Mouse (Mus musculus) midbrain, embryonic 16.5 days (tissue): ENCODE measurements around the gene Cltb. TPM values are rescaled to one million over a fixed set of nuclear protein-coding genes. Genes with fewer than 3 reads are reported as not detected.

Experiments
- ATAC-seq: fragments of 200-750 bp; cut with Nextera tagmentation; 2 replicates; pipeline ENCODE4 v1.8.0; 2017; ENCODE audit warnings: moderate TSS enrichment
- H3K27ac ChIP-seq: fragments of 300-500 bp; sonication (generic); 2 replicates; pipeline ENCODE4 v1.5.1; 2014; ENCODE audit warnings: mild to moderate bottlenecking, low read length, mixed read lengths
- H3K27me3 ChIP-seq: fragments of 300-500 bp; sonication (generic); 2 replicates; pipeline ENCODE4 v1.6.1; 2014; ENCODE audit warnings: low read depth, low read length, mixed read lengths; ENCODE audit not compliant: control insufficient read depth, insufficient read depth
- H3K36me3 ChIP-seq: fragments of 300-500 bp; sonication (generic); 2 replicates; pipeline ENCODE4 v1.6.1; 2014; ENCODE audit warnings: mild to moderate bottlenecking, low read length, moderate library complexity, mixed read lengths; ENCODE audit not compliant: control insufficient read depth, insufficient read depth
- H3K4me1 ChIP-seq: fragments of 300-500 bp; sonication (generic); 2 replicates; pipeline ENCODE4 v1.6.1; 2014; ENCODE audit warnings: mild to moderate bottlenecking, low read length, mixed read lengths; ENCODE audit not compliant: control insufficient read depth, insufficient read depth
- H3K4me2 ChIP-seq: fragments of 300-500 bp; sonication (generic); 2 replicates; pipeline ENCODE4 v1.6.1; 2014; ENCODE audit warnings: mild to moderate bottlenecking, low read length, mixed read lengths
- H3K4me3 ChIP-seq: fragments of 300-500 bp; sonication (generic); 2 replicates; pipeline ENCODE4 v1.5.1; 2014; ENCODE audit warnings: low read depth, mild to moderate bottlenecking, low read length, moderate library complexity, mixed read lengths
- H3K9ac ChIP-seq: fragments of 300-500 bp; sonication (generic); 2 replicates; pipeline ENCODE4 v1.6.1; 2014; ENCODE audit warnings: low read depth, low read length, mixed read lengths
- H3K9me3 ChIP-seq: fragments of 300-500 bp; sonication (generic); replicated peaks from 2 replicates; pipeline ENCODE4 v1.6.1; 2014; ENCODE audit warnings: mild to moderate bottlenecking, low read length, mixed read lengths; ENCODE audit not compliant: control insufficient read depth, poor library complexity, severe bottlenecking
- WGBS: fragments of 180-500 bp; shearing (Covaris S2); extraction: QIAGEN DNeasy Blood & Tissue Kit; methylation state at CpG from one replicate; pipeline ENCODE4 v1.1.7; 2014; 5-methylcytosine and 5-hydroxymethylcytosine counted together
- polyA plus RNA-seq: library from polyadenylated mRNA; unstranded; fragments of >200 nt; fragmentation: Nextera tagmentation; extraction: Ambion mirVana; gene quantifications from 2 replicates; pipeline ENCODE4 v1.2.1, GENCODE M21; 2015

Cltb gene
- polyA plus RNA-seq, 1 experiment from 2014 or later, result 232 TPM

GRCm38 (mm10) chr13:54589996-54590951 lies 20.9 kb downstream of the Cltb start, which contains the start of the genes Nop16 and Higd2a:
Nop16 (minus strand) TSS chr13:54590090.
Higd2a (plus strand) TSS chr13:54590207.
- H3K36me3 ChIP-seq, result peaks cover under 1% of the 10 kb centered on the region

GRCm38 (mm10) chr13:54589414-54589995 lies 21.6 kb downstream of the Cltb start:
- Histone ChIP-seq H3K4me2 (peak overlapping the region; percentile 58), H3K36me3 (peaks cover 5% of the 10 kb centered on the region; the same call in 1 of the 2 replicates), H3K9me3 (no peaks in the 10 kb centered on the region), H3K4me1 (peaks cover 22% of the 10 kb centered on the region), H3K27ac (0 out of 2 replicates have a peak overlapping the region, but pooled peaks have one; percentile 15), H3K4me3 (peak overlapping the region; percentile 85), H3K9ac (peak overlapping the region; percentile 64), H3K27me3 (no peaks in the 10 kb centered on the region)
- WGBS, result 2% methylated on average over 24 of the region's 24 CpGs
- ATAC-seq, result peak; percentile 49

More at GRCm38 (mm10) chr13:54589996-54590951, 20.9 kb downstream of the Cltb start, which contains the start of the genes Nop16 and Higd2a:
- H3K4me2 ChIP-seq, result peak within 1 kb of the TSS; percentile 66
- under 1% methylated on average over 51 of the region's 51 CpGs for WGBS
- peaks cover 22% of the 10 kb centered on the region for H3K4me1 ChIP-seq
- H3K9ac ChIP-seq, result peak within 1 kb of the TSS; percentile 92
- peak within 1 kb of the TSS; percentile 85 for H3K4me3 ChIP-seq
- H3K27ac ChIP-seq, result peak within 1 kb of the TSS; percentile 93
- peak; percentile 97 for ATAC-seq
- H3K27me3 ChIP-seq, result no peaks in the 10 kb centered on the region
- H3K9me3 ChIP-seq, result no peaks in the 10 kb centered on the region

- H3K27ac ChIP-seq, result no peak overlapping the region
- no peaks in the 10 kb centered on the region for H3K9me3 ChIP-seq
- H3K27me3 ChIP-seq, result no peaks in the 10 kb centered on the region
- H3K4me2 ChIP-seq, result no peak overlapping the region
- peaks cover 23% of the 10 kb centered on the region for H3K36me3 ChIP-seq
- no peak for ATAC-seq
- no peak overlapping the region for H3K9ac ChIP-seq
- H3K4me1 ChIP-seq, result peaks cover 10% of the 10 kb centered on the region
- H3K4me3 ChIP-seq, result no peak overlapping the region
- WGBS, result 94% methylated on average over 11 of the region's 11 CpGs
These were observed 25.3 kb downstream of the Cltb start for GRCm38 (mm10) chr13:54585831-54586230.

- H3K9ac ChIP-seq, result no peak overlapping the region
- 92% methylated on average over 5 of the region's 5 CpGs for WGBS
- H3K27me3 ChIP-seq, result no peaks in the 10 kb centered on the region
- no peak overlapping the region for H3K27ac ChIP-seq
- H3K4me3 ChIP-seq, result no peak overlapping the region
- no peak overlapping the region for H3K4me2 ChIP-seq
- H3K9me3 ChIP-seq, result no peaks in the 10 kb centered on the region
- H3K36me3 ChIP-seq, result peaks cover 29% of the 10 kb centered on the region
- no peaks in the 10 kb centered on the region for H3K4me1 ChIP-seq
- no peak for ATAC-seq
These were observed 28.3 kb downstream of the Cltb start for GRCm38 (mm10) chr13:54582860-54583259.

GRCm38 (mm10) chr13:54582126-54582525 lies 29.0 kb downstream of the Cltb start:
- Histone ChIP-seq H3K4me3 (no peak overlapping the region), H3K9ac (no peak overlapping the region), H3K4me2 (no peak overlapping the region), H3K36me3 (peaks cover 31% of the 10 kb centered on the region), H3K27ac (no peak overlapping the region), H3K27me3 (no peaks in the 10 kb centered on the region), H3K9me3 (no peaks in the 10 kb centered on the region), H3K4me1 (no peaks in the 10 kb centered on the region)
- ATAC-seq, result no peak
- 68% methylated on average over 10 of the region's 10 CpGs for WGBS

DNA sequence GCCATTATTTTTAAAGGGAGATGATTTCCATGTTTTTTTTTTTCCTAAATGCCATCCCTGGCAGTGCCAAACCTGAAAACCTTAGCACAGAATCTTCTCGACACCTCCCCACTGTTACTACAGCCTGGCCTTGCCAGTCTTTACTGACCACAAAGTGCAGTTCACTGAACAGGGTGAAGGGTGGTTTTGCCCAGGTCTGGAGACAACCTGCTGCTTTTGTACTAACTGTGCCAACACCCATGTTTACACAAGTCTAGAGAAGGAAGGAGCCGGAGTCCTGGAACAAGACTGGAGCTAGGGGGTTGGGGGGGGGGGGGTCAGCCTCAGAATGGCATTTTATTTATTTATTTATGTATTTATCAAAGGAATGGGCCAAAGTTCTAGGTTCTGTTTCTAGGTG lies 29.8 kb downstream of the Cltb start:
- H3K27ac ChIP-seq, result no peak overlapping the region
- H3K9me3 ChIP-seq, result no peaks in the 10 kb centered on the region
- ATAC-seq, result no peak
- H3K27me3 ChIP-seq, result no peaks in the 10 kb centered on the region
- H3K36me3 ChIP-seq, result peaks cover 31% of the 10 kb centered on the region
- H3K4me2 ChIP-seq, result no peak overlapping the region
- no peak overlapping the region for H3K4me3 ChIP-seq
- no peak overlapping the region for H3K9ac ChIP-seq
- H3K4me1 ChIP-seq, result peaks cover 6% of the 10 kb centered on the region
- 78% methylated on average over 2 of the region's 2 CpGs for WGBS

GRCm38 (mm10) chr13:54577652-54578507 lies 33.3 kb downstream of the Cltb start:
- peaks cover 19% of the 10 kb centered on the region for H3K4me1 ChIP-seq
- H3K36me3 ChIP-seq, result peaks cover 21% of the 10 kb centered on the region
- H3K4me2 ChIP-seq, result no peak overlapping the region; the same call in 1 of the 2 replicates
- 82% methylated on average over 21 of the region's 21 CpGs for WGBS
- 0 out of 2 replicates have a peak, but pooled peaks cover 4% of the 10 kb centered on the region for H3K27me3 ChIP-seq
- H3K9ac ChIP-seq, result no peak overlapping the region
- H3K27ac ChIP-seq, result no peak overlapping the region
- no peak overlapping the region for H3K4me3 ChIP-seq
- no peaks in the 10 kb centered on the region for H3K9me3 ChIP-seq
- ATAC-seq, result no peak

GRCm38 (mm10) chr13:54575489-54575888 lies 35.7 kb downstream of the Cltb start:
- peak overlapping the region; percentile 93 for H3K9ac ChIP-seq
- no peak; the same call in 1 of the 2 replicates for ATAC-seq
- 0 out of 2 replicates have a peak, but pooled peaks cover 4% of the 10 kb centered on the region for H3K27me3 ChIP-seq
- 2% methylated on average over 19 of the region's 19 CpGs for WGBS
- H3K9me3 ChIP-seq, result no peaks in the 10 kb centered on the region
- H3K4me3 ChIP-seq, result peak overlapping the region; percentile 81
- peak overlapping the region; percentile 85 for H3K4me2 ChIP-seq
- peak overlapping the region; percentile 78 for H3K27ac ChIP-seq
- H3K4me1 ChIP-seq, result peaks cover 19% of the 10 kb centered on the region
- peaks cover 7% of the 10 kb centered on the region for H3K36me3 ChIP-seq
